Mouse (Mus musculus): ENCODE results near the gene Hbb-bh2.
"Not testable (repeated sequence)": the region's sequence is repeated elsewhere in the genome, so short reads cannot be mapped to it uniquely, and the experiment has no call there.

Gene Hbb-bh2

DNA sequence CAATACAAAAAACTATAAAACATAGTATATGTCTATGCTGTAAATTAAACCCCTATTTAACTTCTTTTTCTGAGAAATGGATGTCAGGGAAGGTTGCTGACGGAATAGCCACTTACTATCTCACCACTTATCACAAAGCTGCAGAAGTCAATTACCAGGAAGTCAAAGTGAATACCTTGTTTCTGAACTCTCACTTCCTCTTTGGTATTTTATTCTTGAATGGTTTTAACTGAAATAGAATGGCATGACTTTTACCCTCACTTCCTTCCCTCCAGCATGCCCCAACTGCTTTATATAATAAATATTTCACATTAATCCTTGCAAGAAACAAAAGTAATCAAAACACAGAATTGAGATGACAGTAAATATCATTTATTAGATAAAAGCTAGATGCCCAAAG is 28.1 kb downstream of the Hbb-bh2 start:
- DNase-seq (ENCODE audit: low spot score), result no peak

DNA sequence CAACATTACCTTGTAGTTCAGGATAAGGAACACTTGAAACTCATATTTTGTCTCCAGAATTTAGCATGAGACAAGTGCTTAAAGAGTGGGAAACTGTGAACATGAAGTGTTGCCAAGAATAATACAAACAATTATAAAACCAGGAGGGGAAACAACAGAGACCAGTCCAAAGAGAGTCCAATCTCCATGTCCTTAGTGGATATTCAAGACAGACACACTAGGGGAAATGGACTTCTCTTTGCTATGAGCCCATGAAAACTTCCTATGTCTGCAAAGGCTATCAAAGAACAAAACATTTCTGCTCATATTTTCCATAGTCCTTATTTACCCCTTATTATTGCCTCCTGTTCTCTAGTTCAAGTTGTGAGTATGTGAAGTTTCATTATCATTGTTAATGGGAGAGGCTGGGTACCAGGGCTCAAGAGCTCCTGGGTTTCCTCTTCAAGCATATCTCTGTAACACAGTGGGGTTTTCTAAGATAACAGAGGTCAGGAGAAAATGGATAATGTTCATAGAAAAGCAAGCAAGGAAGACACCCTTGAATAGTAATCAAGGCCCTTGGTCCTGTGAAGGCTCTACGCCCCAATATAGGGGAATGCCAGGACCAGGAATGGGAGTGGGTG is 29.0 kb downstream of the Hbb-bh2 start:
- DNase-seq (ENCODE audit: low spot score), result no peak

DNA sequence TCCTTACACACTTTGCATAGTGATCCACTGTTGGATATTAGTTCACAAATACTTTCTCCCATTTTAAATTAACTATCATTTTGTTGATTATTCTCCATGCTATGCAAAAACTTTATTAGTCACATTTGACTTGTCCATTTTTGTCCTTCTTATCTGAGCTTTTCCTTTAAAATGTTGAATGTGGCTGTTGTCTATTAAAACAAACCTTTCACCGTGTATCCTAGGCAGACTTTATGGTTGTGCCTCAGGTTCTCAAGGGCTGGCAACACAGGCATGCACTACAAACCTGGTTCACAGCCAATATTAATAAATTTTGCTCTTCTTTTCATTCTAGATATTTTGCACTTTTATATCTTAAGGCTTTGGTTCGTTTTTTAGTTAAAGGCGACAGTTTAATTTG is 29.6 kb downstream of the Hbb-bh2 start:
- DNase-seq (ENCODE audit: low spot score), result no peak

DNA sequence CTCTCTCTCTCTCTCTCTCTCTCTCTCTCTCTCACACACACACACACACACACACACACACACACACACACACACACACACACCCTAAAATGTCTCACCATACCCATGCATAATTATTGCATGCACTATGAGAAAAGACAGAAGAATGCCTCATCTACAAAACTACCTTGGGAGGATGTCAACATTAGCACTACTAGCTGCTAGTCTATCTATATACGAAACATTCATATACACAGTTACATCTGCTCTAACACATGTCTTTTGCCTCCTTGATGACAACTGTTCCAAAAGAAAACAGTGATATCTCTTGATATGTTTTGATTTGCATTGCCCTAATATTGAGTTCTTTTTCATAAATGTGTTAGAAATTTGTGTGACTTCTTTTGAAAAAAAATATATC is 30.0 kb downstream of the Hbb-bh2 start:
- DNase-seq (ENCODE audit: low spot score), result no peak

DNA sequence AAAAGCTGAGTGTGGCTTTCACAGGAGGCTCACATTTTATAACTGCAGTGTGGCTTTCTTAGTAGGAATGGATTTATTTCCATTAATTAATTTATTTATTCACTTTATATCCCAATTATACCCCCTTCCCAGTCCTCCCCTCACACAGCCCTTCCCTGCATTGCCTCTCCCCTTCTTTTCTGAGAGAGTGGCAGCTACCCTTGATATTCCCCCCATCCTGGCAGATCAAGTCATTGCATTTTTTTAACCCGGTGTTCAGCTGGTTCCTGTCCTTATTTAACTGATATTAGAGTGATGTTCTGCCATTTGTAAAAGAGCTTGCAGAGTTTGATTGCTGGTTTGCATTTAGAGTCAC is 30.5 kb downstream of the Hbb-bh2 start:
- DNase-seq (ENCODE audit: low spot score), result no peak

DNA sequence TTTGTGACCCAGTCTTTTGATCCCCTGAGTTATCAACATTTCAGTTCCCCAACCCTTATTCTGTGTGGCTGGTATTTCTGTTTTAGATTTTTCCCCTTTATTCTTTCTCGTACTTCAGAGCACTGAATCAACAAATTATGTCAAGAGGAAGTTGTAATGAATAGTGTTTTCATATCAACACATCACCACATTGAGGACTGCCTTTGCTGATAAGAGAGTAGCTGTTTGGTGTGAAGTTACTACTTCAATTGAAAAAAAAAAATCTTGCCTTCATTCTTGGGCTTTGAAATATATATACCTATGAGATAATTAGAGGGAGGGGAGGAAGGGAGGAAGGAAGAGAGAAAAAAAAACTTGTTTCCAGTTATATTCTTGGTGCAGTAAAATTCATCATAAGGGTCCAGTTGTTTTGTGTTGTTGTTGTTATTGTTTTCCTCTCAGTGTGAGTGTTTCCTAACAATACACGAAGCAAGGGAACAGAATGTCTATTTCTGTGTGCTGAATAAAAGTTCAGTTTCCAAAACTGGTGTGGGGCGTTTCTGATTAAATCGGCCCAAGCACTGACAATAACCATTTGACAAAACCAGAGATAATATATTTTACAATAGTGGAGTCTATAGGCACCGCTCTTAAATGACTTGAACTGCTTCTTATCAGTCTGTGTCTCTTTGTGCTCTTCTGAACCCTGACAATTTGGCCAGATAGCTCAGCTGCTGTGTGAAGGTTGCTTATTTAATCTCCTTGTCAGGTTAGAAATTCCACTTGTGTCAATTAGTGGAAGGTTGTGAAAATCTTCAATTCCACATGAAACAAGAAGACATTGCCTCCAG is 31.1 kb downstream of the Hbb-bh2 start:
- no peak for DNase-seq (ENCODE audit: low spot score)

DNA sequence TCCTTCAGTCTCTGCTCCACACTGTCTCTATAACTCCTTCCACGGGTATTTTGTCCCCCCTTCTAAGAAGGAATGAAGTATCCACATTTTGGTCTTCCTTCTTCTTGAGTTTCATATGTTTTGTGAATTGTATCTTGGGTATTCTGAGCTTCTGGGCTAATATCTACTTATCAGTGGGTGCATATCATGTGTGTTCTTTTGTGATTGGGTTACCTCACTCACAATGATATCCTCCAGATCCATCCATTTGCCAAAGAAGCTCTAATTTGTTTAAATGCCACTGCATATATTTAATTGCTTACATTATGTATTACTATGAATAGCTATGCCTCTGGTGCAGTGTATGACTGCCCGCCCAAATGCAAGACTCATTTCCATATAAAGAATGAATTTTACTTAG is 32.2 kb downstream of the Hbb-bh2 start:
- DNase-seq (ENCODE audit: low spot score), result not testable (repeated sequence)

DNA sequence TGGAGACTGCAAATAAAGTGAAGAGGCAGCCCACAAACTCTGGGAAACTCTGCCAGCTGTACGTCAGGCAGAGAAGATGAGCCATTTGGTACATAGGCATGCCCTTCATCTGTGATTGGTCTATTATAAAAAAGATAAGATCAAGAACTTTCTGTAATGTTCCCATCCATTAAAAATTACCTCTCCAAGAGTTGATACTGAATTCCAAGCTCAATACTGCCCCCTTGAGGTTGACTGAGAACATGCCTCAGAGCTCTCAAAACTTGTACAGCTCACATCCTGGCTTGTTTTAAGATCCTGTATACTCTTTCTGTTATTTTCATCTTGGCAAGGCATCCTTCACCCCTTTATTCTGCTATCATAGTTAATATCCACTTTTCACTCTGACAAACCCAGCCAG is 33.5 kb downstream of the Hbb-bh2 start:
- no peak for DNase-seq (ENCODE audit: low spot score)

DNA sequence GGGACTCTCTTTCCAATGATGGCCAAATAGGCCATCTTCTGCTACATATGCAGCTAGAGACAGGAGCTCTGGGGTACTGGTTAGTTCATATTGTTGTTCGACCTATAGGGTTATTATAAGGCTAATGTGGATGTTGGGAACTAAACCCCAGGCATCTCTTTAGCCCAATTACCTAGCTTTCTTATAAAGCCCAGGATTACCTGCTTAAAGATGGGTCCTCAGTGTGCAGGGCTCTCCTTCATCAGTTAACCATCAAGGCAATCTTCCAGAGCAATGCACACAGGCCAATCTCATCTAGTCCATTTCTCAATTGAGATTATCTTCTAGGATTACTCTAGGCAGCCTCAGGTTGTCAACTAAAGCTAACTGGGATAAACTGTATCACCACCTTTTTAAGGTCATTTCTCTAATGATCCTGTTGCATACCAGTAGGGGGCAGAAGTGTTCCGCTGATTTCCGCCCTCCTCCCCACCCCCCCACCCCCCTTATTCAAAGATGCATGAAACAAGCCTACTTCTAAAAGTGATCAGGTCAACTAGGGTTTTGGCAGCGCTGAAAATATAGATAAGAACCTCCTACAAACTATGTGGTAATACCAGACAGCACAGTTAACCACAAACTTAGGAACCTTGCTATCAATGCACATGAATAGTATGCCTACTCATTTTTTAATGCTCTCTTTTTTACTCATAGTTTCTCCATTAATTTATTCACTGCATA is 47.5 kb downstream of the Hbb-bh2 start:
- no peak for DNase-seq (ENCODE audit: low spot score)

DNA sequence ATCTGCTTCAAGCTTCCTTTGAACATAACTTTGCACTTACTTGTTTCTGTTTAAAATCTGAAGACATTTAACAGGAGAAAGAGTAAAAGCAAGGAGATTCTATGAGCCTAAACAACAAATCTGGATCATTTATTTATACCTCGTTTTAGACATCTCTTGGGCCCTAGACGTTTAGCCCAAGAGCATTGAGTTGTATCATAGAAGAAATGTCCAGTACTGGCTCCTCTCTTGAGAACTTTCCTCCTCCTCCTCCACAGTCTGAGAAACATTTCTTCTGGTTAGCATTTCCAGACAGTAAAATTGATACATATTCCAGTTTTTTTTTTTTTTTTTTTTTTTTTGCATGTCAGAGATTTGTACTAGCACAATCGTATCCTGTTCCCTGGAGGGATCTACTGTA is 48.6 kb downstream of the Hbb-bh2 start, which contains the start of gene Olfr67:
Gene Olfr67, minus strand, starts transcription at position 101 of the 400 bp plus-strand sequence.
- DNase-seq (ENCODE audit: low spot score), result no peak

Measured in left cerebral cortex, adult 11 months (tissue).